Mouse (Mus musculus) G1E (cell line): ENCODE results near the gene Ppil6. TPM values are rescaled to one million over a fixed set of nuclear protein-coding genes. Genes with fewer than 3 reads are reported as not detected.

Experiments
- ATAC-seq: 2 replicates; pipeline ENCODE4 v1.8.0; 2016; ENCODE audit warnings: mild to moderate bottlenecking; ENCODE audit not compliant: insufficient number of reproducible peaks, poor library complexity, low FRiP score, severe bottlenecking; ENCODE audit errors: extremely low read depth
- DNase-seq: peaks from one replicate; pipeline ENCODE4 v3.0.0; 2012; ENCODE audit warnings: low spot score
- H3K27me3 ChIP-seq: 2 replicates; pipeline ENCODE4 v1.6.1; 2012; ENCODE audit warnings: mild to moderate bottlenecking, low read length, inconsistent platforms; ENCODE audit not compliant: insufficient read depth
- H3K36me3 ChIP-seq: replicated peaks from 2 replicates; pipeline ENCODE3; 2012; ENCODE audit warnings: mild to moderate bottlenecking, inconsistent platforms
- H3K4me1 ChIP-seq: 2 replicates; pipeline ENCODE4 v1.6.1; 2012; ENCODE audit warnings: low read depth, low read length, inconsistent platforms, mixed read lengths; ENCODE audit not compliant: insufficient read depth
- H3K4me3 ChIP-seq: 2 replicates; pipeline ENCODE4 v1.5.1; 2012; ENCODE audit warnings: low read depth, mild to moderate bottlenecking, inconsistent platforms, low read length, moderate library complexity, mixed read lengths
- H3K9me3 ChIP-seq: replicated peaks from 2 replicates; pipeline ENCODE4 v1.6.1; 2012; ENCODE audit warnings: inconsistent platforms
- CTCF ChIP-seq: IDR thresholded peaks from 2 replicates; pipeline ENCODE4 v1.5.1; 2012; ENCODE audit warnings: low read depth, low read length, inconsistent platforms, mixed read lengths
- GATA1 ChIP-seq: IDR thresholded peaks from 2 replicates; pipeline ENCODE4 v1.6.1; 2012; ENCODE audit warnings: borderline replicate concordance, low read length, inconsistent platforms, mixed read lengths
- GATA2 ChIP-seq: IDR thresholded peaks from 2 replicates; pipeline ENCODE4 v1.6.1; 2012; ENCODE audit warnings: low read depth, low read length, inconsistent platforms, borderline replicate concordance
- POLR2AphosphoS5 ChIP-seq: IDR thresholded peaks from 2 replicates; pipeline ENCODE4 v1.6.1; 2012; ENCODE audit warnings: low read depth, low read length, inconsistent platforms; ENCODE audit not compliant: insufficient replicate concordance
- TAL1 ChIP-seq: conservative IDR thresholded peaks from 2 replicates; pipeline ENCODE4 v1.6.1; 2012; ENCODE audit warnings: low read depth, low read length, inconsistent platforms, mixed read lengths
- polyA plus RNA-seq: library from polyadenylated mRNA; stranded (reverse); fragments of >175 nt; gene quantifications from 2 replicates; pipeline ENCODE4 v1.2.3, GENCODE M21; 2012
- total RNA-seq, 2 experiments: library from RNA; stranded (forward) in 1 of 2; stranded (reverse) in 1 of 2; fragments of 200-1000 nt in 1 of 2; fragments of >200 nt in 1 of 2; fragmentation: Nextera tagmentation in 1 of 2; gene quantifications; 2 replicates each; pipeline ENCODE4 v1.2.3; 2014 to 2017

The Ppil6 gene
- total and polyA plus RNA-seq, 3 experiments = 0.14 to 0.16 TPM; not detected in 1

DNA sequence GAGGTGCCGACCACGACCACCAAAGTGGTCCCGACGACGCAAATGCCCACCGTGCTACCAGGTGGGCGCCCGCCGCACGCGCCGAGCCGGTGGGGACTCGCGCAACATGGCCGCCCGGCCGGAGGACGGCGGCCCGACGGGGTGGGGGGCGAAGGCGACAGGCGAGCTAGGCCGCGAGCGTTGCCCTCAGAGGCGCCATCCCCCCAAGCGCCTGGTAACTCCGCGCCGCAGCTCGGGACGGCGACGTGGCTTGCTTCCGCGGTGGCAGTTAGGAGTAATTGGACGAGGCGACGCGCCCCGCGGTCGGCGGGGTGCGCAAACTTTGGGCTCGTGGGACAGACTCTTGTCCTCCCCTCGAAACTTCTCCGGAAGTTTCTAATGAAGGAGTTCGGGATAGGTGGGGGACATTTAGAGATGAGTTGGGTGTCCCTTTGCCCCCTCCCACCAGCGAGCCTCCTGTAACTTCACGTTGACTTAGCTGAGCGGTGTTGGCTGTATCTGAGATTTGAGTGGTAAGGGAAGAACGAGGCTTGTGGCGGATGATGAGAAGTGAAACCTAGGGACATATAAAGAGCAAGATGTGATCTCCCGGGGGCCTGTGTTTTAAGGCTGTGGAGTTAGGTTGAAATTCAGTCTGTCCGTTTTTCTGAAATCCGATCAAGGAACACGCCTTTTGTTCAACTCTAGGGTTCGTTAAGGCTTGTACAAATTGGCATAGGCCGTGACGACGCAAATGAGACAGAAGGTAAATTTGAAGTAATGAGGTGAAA, 29.6 kb downstream of the Ppil6 start:
- peaks cover 34% of the 10 kb centered on the region for H3K4me1 ChIP-seq
- no peaks in the 10 kb centered on the region; the same call in 1 of the 2 replicates for H3K27me3 ChIP-seq
- TF ChIP-seq GATA1 = no peak
- no peak for TF ChIP-seq GATA2
- no peak for TF ChIP-seq POLR2AphosphoS5
- no peak for TF ChIP-seq TAL1
- H3K4me3 ChIP-seq = peak overlapping the region; percentile 96
- ATAC-seq (no peak), DNase-seq (peak; percentile 42)
- peaks cover 23% of the 10 kb centered on the region for H3K36me3 ChIP-seq
- no peaks in the 10 kb centered on the region for H3K9me3 ChIP-seq

DNA sequence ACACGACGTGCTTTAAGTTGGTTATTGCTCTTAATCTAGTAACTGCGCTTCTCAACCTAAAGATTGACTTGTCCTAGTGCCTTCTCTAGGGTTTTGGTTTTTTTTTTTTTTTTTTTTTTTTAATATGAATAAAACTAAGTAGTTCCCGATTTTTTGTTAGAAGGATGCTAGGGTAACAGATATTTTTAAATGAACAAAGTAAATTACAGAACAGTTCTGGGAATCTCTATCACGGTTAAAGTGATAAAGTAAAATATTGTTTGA, 30.1 kb downstream of the Ppil6 start:
- no peak for DNase-seq
- H3K9me3 ChIP-seq = no peaks in the 10 kb centered on the region

DNA sequence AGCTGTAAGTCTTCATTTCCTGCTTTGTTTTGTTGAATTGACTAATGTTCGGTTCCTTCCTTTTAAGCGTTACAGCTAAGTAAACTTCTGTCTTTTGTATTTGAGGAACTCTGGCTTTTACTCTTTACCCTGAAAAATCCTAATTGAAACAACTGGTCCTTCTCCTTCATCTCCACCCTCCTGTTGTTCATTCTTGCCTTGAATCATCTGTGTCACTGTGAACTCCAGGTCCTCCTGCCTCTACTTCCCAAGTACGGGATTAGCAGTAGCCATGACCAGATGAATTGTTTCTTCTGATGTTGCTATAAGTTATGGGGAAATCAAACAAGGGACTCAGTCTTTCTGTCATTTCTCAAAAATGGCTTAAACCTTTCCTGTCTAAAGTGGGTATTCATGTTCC, 33.1 kb downstream of the Ppil6 start:
- peaks cover 50% of the 10 kb centered on the region for H3K36me3 ChIP-seq
- H3K4me3 ChIP-seq = no peak overlapping the region
- ATAC-seq (no peak), DNase-seq (no peak)
- H3K9me3 ChIP-seq = no peaks in the 10 kb centered on the region
- H3K27me3 ChIP-seq = no peaks in the 10 kb centered on the region
- peaks cover 45% of the 10 kb centered on the region for H3K4me1 ChIP-seq
- TF ChIP-seq GATA1 (no peak), TAL1 (no peak)

More for the DNA sequence above, 30.1 kb downstream of the Ppil6 start:
- Histone ChIP-seq H3K27me3 (no peaks in the 10 kb centered on the region), H3K4me3 (peak overlapping the region; percentile 96), H3K4me1 (peaks cover 38% of the 10 kb centered on the region), H3K36me3 (peaks cover 26% of the 10 kb centered on the region)
- TF ChIP-seq POLR2AphosphoS5 = no peak
- TF ChIP-seq GATA2 = no peak
- TF ChIP-seq TAL1 = no peak
- no peak for TF ChIP-seq GATA1
- no peak for TF ChIP-seq CTCF
- no peak for ATAC-seq

DNA sequence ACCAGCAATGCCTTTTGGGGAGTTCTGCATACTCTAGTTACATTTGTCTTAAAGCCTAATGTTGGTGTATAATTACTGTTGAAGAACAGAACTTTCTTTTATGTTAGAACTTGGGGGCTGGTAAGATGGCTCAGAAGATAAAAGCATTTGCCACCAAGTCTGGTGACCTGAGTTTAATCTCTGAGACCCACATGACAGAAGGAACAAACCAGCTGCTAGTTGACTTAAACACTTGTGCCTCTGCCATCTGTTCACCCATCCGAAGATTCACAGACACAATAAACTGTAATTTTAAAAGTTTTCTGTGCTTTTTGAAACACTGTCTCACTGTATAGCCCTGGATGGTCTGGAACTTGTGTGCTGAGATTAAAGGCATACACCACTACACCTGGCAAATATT, 35.5 kb downstream of the Ppil6 start:
- ATAC-seq = no peak
- Histone ChIP-seq H3K27me3 (no peaks in the 10 kb centered on the region), H3K4me1 (peaks cover 44% of the 10 kb centered on the region), H3K4me3 (no peak overlapping the region), H3K9me3 (no peaks in the 10 kb centered on the region), H3K36me3 (peaks cover 70% of the 10 kb centered on the region)
- no peak for DNase-seq
- TF ChIP-seq POLR2AphosphoS5 = no peak
- TF ChIP-seq GATA2 = no peak
- TF ChIP-seq GATA1 = no peak
- TF ChIP-seq CTCF = no peak
- peak; percentile 43 for TF ChIP-seq TAL1

DNA sequence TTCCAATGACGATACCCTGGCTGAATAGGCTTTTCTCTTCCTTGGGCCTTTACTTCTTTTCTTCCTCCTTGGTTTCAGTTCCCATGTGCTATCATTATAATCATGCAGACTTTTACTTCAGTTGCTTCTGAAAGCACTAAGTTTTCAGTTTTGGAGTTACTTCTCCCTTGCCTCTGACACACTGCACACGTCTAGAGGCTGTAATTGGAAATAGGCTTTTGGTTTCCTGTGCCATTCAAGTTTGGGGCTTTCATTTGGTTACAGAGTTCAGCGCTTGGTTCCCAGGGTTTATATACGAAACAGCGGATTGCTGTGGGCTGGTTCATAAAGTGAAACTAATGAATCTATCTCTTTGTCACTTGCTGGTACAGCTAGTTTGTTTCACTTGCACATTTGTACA, 39.7 kb downstream of the Ppil6 start:
- no peaks in the 10 kb centered on the region for H3K27me3 ChIP-seq
- DNase-seq = no peak
- TF ChIP-seq POLR2AphosphoS5 (no peak), GATA2 (no peak), TAL1 (no peak), GATA1 (no peak), CTCF (no peak)
- peaks cover 82% of the 10 kb centered on the region for H3K36me3 ChIP-seq
- no peak overlapping the region for H3K4me3 ChIP-seq
- peaks cover 15% of the 10 kb centered on the region for H3K4me1 ChIP-seq
- H3K9me3 ChIP-seq = no peaks in the 10 kb centered on the region
- ATAC-seq = no peak

DNA sequence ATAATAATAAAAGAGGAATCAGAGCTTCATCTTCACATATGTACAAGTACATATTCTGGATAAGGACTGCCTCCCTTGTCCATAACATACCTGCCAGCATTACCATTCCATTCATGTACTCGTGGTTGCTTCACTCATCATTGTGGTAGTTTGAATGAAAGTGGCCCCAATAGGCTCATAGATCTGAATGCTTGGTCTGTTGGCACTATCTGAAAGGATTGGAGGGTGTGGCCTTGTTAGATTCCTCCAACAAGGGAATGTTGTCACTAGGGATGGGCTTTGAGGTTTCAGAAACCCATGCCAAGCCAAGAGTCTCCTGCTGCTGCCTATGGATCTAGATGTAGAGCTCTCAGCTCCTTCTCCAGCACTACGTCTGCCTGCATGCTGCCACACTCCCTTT, 45.8 kb downstream of the Ppil6 start:
- no peak for ATAC-seq
- H3K36me3 ChIP-seq = peaks cover 46% of the 10 kb centered on the region

DNA sequence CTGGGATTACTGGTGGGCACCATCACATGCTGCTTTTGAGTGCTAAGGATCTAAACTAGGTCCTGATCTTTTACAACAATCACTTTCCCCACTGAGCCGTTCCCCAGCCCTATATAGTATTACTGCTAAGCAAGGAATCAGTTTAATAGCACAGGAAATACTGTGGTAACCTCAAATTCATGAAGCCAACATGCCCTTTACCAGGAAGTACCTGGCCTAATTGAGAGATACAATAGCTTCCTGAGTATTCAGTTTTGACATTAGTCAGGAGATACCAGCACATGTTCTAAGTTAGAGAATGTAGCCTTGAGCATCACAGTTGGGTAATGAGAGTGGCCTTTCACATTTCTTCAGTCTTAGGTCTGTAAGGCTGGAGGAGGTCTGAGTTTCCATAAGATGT, 46.5 kb downstream of the Ppil6 start:
- Histone ChIP-seq H3K9me3 (no peaks in the 10 kb centered on the region), H3K4me1 (no peaks in the 10 kb centered on the region), H3K27me3 (no peaks in the 10 kb centered on the region), H3K4me3 (no peak overlapping the region), H3K36me3 (peaks cover 40% of the 10 kb centered on the region)
- no peak for ATAC-seq
- TF ChIP-seq TAL1 (no peak), GATA2 (no peak), POLR2AphosphoS5 (no peak), CTCF (no peak), GATA1 (no peak)
- DNase-seq = no peak

More for the DNA sequence above, 45.8 kb downstream of the Ppil6 start:
- DNase-seq = no peak
- no peaks in the 10 kb centered on the region for H3K4me1 ChIP-seq
- H3K4me3 ChIP-seq = no peak overlapping the region
- H3K27me3 ChIP-seq = no peaks in the 10 kb centered on the region
- no peaks in the 10 kb centered on the region for H3K9me3 ChIP-seq
- TF ChIP-seq POLR2AphosphoS5 = no peak
- no peak for TF ChIP-seq CTCF
- TF ChIP-seq GATA1 = no peak
- TF ChIP-seq TAL1 = no peak
- TF ChIP-seq GATA2 = no peak
